Mouse (Mus musculus): ENCODE measurements around the gene Bak1.

The Bak1 gene

GRCm38 (mm10) chr17:27048445-27049239, 19.8 kb upstream of the Bak1 start:
- peak; percentile 47 for DNase-seq

GRCm38 (mm10) chr17:27047762-27048444, 19.1 kb upstream of the Bak1 start:
- DNase-seq: no peak

DNA sequence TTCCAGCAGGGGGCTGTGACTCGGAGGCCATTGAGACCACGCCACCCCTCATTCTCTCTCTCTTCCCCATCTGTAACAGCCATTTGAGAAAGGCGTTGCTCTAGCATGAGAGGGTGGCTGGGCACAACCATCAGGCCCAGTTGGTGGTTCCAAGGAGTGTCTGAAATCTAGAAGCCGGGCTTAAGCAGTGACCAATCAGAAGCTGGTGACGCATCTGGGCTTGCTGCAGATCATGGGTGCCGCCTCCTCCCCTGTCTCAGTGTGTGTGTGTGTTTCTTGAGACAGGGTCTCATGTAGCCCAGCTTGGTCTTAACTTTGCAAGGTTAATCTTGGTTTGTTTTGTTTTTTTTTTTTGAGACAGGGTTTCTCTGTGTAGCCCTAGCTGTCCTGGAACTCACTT, 16.4 kb upstream of the Bak1 start:
- DNase-seq: no peak

DNA sequence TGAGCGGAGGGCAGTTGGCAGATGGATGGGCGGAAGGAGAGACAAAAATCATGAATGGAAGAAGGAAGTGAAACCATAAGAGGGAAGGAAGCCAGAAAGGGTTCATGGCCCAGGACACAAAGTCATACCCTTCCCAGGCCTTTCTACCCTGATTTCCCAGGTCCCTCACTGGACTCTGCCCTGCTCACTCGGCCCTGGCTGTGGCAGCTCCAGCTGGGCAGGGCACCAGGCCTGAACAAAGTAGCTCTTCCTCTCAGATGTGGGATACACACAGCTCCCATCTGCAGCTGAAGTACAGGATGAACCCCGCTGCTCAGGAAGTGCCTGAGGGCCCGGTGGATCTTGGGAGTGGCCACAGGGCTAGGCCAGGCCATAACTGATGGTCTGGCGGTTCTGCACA, 14.0 kb upstream of the Bak1 start:
- no peak for DNase-seq

DNA sequence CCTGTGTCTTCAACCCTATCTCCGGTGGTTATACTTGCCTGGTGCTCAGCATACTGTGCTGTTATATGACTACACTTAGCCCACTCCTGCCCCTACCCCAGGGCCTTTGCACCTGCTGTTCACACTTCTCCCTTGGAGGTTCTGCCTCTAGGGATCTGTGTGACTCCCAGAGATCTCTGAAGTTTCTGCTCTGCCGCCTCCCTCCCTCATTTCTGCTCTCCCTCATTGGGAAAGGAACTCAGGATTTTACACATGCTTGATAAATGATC, 12.9 kb upstream of the Bak1 start:
- no peak for DNase-seq

DNA sequence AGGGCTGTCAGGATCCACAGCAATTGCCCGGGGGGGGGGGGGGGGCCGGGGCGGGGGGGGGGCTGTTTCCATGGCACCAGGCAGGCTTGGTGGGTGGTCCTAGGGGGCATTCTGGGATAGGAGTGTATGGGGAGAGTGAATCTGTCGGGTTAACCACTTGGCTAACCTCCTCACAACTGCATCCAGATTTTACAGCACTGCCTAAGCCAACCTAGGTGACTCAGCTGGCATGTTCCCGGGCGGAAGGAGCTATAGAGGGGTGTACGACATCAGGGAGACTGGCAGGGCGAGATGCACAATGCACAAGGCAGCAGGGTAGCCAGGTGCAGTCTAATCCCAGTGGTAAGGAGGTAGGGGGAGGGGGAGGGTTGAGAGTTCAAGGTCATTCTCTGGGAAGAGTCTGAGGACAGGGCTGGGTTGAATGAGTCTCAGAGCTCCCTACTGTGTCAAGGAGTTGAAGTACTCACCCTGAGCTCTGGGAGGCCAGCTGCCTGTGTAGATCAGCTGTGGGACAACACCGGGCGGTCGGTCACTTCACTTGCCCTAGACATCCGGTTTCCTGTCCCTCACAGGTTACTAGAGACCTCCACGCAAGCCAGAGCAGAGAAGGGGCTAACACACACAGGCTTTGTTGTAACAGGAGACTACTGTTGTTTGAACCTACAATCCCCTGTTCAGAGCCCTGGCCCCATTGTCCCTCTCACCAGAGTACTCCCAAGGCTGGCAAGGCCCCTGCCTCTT, 12.4 kb upstream of the Bak1 start:
- no peak for DNase-seq

DNA sequence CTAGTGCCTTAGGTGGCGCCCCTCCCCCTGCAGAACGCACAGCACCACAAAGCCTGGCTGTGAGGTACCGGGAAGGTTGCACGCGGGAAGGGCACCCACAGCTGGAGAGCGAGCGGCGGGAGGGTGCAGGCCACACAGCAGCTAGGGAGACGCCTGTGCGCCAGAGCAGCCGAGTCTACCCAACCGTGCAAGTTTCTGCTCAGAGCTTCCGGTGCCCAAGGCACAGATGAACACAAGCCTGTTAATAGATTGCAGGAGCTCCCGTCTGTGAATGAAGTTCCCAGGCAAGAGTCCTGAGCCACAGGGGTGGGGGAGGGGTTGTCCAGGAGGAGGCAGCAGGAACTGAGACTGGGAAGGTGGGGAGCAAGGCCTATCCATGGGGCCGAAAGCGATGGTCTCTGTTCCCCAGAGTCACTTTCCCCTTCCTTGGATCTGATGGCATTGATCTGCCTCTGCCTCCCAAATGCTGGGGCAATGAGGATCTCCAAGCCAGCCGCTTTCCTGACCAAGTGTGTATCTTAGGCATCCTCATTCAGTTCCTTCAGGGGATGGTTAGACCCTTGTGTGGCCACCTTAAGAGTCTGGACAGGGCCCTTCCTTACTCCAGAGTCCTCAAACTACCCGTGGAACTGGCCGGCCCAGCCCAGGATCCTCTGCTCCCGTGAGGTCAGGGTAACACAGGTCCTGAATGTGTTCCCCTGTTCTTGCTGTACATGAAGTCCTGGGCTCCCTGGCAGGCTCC, 11.7 kb upstream of the Bak1 start:
- DNase-seq: no peak

DNA sequence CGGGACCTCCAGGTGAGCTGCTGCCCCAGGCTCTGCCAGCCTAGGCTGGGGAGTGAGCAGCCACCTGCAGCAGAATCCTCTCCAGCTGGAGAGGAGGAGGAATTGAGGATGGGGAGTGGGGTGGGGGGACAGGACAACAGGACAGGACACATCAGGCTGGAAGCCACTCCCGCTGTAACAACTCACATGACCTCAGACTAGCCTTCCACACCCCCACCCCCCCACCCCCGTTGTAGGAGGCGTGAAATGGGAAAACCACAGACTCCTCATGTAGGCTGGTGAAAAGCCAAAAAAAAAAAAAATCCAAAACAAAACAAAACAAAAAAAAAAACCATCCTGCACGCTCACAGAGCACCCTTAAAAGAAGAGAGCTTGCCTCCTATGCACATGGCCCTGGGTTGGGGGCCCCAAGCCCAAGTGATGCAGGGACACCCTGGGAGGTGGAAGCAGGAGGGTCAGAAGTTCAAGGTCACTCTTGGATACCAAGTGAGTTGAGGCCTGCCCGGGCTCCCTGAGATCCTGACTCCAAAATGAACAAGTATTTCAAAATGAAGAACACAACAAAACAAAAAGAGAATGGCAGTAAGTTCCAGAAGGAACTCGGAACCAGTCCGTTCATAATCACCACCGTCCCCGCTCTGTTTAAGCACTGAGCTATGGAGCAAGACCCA, 10.8 kb upstream of the Bak1 start:
- DNase-seq: no peak

DNA sequence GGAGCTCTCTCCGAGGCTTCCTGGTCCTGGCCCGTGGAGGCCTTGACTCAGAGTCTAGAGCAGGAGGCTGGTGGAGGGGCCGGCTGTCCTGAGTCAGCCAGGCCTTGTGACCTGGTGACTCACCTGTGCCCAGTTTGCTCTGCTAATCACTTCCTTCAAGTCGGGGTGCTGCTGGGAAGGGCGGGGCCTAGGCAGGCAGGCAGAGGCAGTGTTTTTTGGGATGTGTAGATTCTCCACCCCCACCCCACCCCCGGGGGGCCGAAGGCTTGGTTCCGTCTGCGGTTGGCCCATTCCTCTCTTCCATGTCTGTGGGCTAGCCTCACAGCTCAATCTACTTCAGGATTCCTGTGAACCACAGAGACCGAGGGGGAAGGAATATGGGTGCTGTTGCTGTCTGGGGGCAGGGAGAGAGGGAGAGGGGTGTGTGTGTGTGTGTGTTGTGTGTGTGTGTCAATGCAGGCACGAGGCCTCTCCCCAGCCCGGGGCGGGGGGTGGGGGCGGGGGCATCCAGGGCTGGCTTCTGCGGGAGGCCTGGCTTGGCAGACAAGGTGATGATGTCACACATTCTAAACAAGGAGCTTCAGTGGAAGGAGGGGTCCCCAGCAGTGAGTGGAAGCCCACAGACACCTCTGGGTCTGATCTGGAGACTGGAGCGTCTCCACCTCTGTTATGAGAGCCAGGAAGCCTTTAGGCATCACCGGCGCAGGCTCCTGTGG, 9.7 kb upstream of the Bak1 start:
- DNase-seq: peak; percentile 45

- peak; percentile 64 for DNase-seq
These were observed 7.7 kb upstream of the Bak1 start for GRCm38 (mm10) chr17:27036465-27036864.

DNA sequence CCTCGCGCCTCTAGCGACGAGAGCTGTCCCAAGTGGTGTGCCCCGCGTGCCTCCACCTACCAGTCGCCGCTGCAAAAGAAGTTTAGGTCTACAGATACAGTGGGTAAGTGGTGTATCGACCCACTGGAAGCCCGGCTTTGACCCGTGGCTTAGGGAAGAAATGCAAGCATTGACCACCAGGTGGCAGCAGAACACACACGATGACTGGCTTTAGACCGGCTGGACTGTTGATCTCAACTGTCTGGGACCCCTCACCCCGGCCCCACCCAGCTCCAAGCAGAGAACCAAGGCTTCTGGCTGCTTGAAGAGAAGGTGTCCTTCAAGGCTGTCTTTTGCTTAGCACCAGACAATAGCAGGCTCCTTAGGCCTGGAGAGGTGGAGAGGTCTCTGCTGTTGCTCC, 4.1 kb upstream of the Bak1 start:
- peak; percentile 89 for DNase-seq

DNA sequence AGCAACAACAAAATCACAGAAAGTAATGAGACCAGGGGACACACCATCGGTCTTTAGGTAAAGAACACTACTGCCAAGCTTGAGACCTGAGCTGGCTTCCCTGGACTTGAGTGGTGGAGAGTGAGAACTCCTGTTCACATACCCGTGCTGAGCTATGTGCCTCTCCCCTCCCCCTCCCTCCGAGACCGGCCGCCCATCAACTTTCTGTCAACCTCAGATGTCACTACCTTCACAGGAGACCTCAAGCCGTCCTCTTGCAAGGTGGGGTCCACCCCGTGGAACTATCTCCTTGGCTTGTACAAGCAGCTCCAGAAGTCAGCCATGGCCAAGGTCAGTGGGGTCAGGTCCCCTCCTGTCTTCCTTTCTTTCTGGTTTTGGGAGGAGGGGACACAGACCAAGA, 3.5 kb upstream of the Bak1 start:
- DNase-seq: no peak

DNA sequence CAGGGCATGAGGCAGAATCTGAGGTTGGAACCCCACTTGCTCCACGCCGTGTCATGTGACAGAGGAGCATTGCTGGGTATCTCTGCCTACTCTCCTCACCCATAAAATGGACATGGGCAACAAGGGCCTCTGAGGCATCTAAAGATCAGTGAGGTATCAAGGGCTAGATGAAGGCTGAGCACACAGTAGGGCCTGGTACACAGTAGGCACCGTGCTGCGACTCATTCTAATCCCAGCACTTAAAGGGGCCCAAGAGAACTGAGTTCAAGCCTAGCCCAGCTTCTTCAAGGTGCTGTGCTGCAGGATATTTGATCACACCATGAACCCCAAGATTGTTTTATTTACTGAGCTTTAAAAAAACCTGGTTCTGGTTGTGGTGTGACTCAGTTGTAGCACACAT, 2.1 kb upstream of the Bak1 start:
- no peak for DNase-seq

DNA sequence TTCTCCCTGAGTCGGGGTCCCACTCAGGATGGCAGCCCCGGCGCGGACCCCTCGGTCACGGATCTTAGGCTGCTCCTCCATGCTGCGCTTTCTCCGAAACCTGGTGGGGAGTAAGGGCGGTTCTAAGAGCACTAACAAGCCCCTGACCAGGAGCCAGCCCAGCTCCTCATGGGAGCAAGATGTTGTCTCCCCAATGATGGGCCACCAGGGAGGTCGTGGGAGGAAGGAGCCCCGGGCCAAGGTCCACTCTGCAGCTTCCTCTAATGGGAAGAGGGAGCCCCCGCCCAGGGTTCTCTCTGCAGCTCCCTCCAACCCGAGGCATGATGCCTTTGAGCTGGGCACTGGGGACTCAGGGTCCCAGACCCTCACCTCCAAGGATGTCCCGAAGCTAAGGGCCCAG, 622 bp upstream of the Bak1 start:
- DNase-seq: no peak

- DNase-seq: peak; percentile 96
These were observed 469 bp downstream of the Bak1 start for GRCm38 (mm10) chr17:27028284-27028795.

DNA sequence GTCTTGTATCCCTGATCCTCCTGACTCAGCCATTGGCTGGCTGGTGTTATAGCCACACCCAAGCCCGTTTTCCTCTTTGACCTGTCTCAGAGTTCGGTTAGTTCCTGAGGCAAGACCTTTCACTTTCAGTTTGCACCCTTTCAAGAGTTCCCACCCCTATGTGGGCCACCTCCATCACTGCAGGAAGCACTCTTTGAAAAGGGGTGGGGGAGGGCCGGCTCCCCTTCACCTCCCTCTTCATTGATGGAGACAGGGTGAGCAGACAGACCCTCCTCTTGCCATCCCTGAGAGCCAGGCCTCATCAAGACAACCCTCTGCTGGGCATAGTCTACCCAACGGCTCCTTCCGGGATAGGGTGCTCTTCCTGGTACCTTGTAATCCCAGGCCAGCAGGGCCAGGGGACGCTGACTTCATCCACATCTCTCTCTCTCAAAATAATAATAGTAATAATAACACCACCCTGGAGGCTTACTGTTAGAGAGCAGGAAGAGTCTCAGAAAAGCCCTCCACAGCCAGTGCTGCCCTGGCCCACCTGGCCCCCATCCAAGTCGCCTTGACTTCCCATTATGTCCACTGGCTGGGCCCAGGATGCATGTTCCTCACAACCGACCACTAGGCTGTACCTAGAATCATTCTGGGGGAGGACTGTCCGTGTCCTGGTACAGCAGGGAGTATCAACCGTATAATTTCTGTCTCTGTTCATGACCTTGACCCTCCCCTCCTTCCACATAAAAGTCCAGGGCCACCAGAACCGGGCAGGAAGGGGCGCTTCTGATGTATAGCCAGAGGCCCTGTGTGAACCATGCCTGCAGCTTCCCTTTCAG, 1.1 kb downstream of the Bak1 start:
- peak; percentile 60 for DNase-seq

- DNase-seq: no peak
These were observed 2.9 kb downstream of the Bak1 start for GRCm38 (mm10) chr17:27025951-27026350.

GRCm38 (mm10) chr17:27025326-27025902, 3.4 kb downstream of the Bak1 start:
- DNase-seq: no peak

- DNase-seq: no peak
These were observed 5.5 kb downstream of the Bak1 start for GRCm38 (mm10) chr17:27023342-27023741.

GRCm38 (mm10) chr17:27021736-27022135, 7.1 kb downstream of the Bak1 start:
- DNase-seq: no peak

DNA sequence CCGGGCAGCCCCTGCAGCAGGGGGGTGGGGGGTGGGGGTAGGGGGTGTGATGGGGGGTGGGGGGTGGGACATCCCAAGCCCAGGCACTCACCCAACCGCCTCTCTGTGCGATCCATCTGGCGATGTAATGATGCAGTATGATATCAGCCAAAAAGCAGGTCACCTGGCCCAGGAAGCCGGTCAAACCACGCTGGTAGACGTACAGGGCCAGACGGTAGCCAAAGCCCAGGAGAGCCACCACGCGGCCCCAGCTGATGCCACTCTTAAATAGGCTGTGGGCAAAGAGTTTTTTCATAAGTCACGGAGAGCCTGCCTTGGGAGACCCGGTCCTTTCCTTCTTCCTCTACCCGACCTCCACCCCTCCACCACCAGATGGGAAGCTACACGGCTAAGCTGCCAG, 7.7 kb downstream of the Bak1 start:
- no peak for DNase-seq
